ENCODE assay signal across 21 mouse cellular contexts in genomic region chr15:3295986-3296385, GRCm38 (mm10). TPM values are rescaled to one million over a fixed set of nuclear protein-coding genes. Genes with fewer than 3 reads are reported as not detected.
DNase-seq lines count a peak whose midpoint lies in the region; ATAC-seq and TF ChIP-seq lines count a peak whose summit lies in the region.
"Had no signal": no experiment of that assay in that cellular context is flagged by ENCODE, and none has a peak within 500 bp of the region (broad histone marks: within the 10 kb centered on the region; RNA-seq: fewer than 3 reads in every experiment).

No protein-coding gene starts in this region.

- H3K36me3 ChIP-seq in forebrain, postnatal 0 days (ENCODE audit: insufficient read depth), result no peaks in the 10 kb centered on the region
- H3K36me3 ChIP-seq in forebrain, embryonic 13.5 days (ENCODE audit: poor library complexity, severe bottlenecking), result no peaks in the 10 kb centered on the region
- H3K36me3 ChIP-seq: heart, embryonic 13.5 days; intestine, embryonic 15.5 days; liver, embryonic 15.5 days; neural tube, embryonic 13.5 days; stomach, embryonic 15.5 days had no signal

- H3K27me3 ChIP-seq in forebrain, postnatal 0 days (ENCODE audit: insufficient read depth, low read length), result no peaks in the 10 kb centered on the region
- no peaks in the 10 kb centered on the region for H3K27me3 ChIP-seq in forebrain, embryonic 13.5 days
- H3K27me3 ChIP-seq: heart, embryonic 13.5 days; intestine, embryonic 15.5 days; liver, embryonic 15.5 days; neural tube, embryonic 13.5 days; stomach, embryonic 15.5 days had no signal

- no peaks in the 10 kb centered on the region for H3K9me3 ChIP-seq in forebrain, postnatal 0 days (ENCODE audit: low read length)
- no peaks in the 10 kb centered on the region for H3K9me3 ChIP-seq in forebrain, embryonic 13.5 days (replicated peaks)
- H3K9me3 ChIP-seq: heart, embryonic 13.5 days; intestine, embryonic 15.5 days; liver, embryonic 15.5 days; neural tube, embryonic 13.5 days; stomach, embryonic 15.5 days had no signal

- H3K9ac ChIP-seq in forebrain, postnatal 0 days, result no peak overlapping the region
- no peak overlapping the region for H3K9ac ChIP-seq in forebrain, embryonic 13.5 days
- H3K9ac ChIP-seq: heart, embryonic 13.5 days; intestine, embryonic 15.5 days; liver, embryonic 15.5 days; neural tube, embryonic 13.5 days; stomach, embryonic 15.5 days had no signal

- no peak overlapping the region for H3K4me2 ChIP-seq in forebrain, postnatal 0 days (ENCODE audit: low read depth)
- H3K4me2 ChIP-seq in forebrain, embryonic 13.5 days, result no peak overlapping the region
- H3K4me2 ChIP-seq: heart, embryonic 13.5 days; intestine, embryonic 15.5 days; liver, embryonic 15.5 days; neural tube, embryonic 13.5 days; stomach, embryonic 15.5 days had no signal

- no peaks in the 10 kb centered on the region for H3K4me1 ChIP-seq in forebrain, postnatal 0 days (ENCODE audit: insufficient read depth)
- no peaks in the 10 kb centered on the region for H3K4me1 ChIP-seq in forebrain, embryonic 13.5 days
- H3K4me1 ChIP-seq: heart, embryonic 13.5 days; intestine, embryonic 15.5 days; liver, embryonic 15.5 days; neural tube, embryonic 13.5 days; stomach, embryonic 15.5 days had no signal

- H3K4me3 ChIP-seq in forebrain, postnatal 0 days (ENCODE audit: low read depth, low read length), result no peak overlapping the region
- H3K4me3 ChIP-seq in forebrain, embryonic 13.5 days, result no peak overlapping the region
- H3K4me3 ChIP-seq: heart, embryonic 13.5 days; intestine, embryonic 15.5 days; liver, embryonic 15.5 days; neural tube, embryonic 13.5 days; stomach, embryonic 15.5 days had no signal

- 76% methylated on average over 1 of the region's 1 CpGs for WGBS in forebrain, postnatal 0 days
- 81% methylated on average over 1 of the region's 1 CpGs for WGBS in forebrain, embryonic 13.5 days

- no peak; the same call in 1 of the 2 replicates for ATAC-seq in forebrain, postnatal 0 days
- no peak for ATAC-seq in forebrain, embryonic 13.5 days
- ATAC-seq: intestine, embryonic 15.5 days had no signal

- peak; percentile 51 for DNase-seq in forebrain, postnatal 0 days
- peak; percentile 35 for DNase-seq in layer of hippocampus, adult 9-10 months (ENCODE audit: low spot score)
- no peak for DNase-seq in layer of hippocampus, postnatal 36 days
- DNase-seq in retina, embryonic 14.5 days (ENCODE audit: low spot score), result peak; percentile 8
- no peak for DNase-seq in retina, postnatal 1 day
- DNase-seq in thymus, postnatal 4 days, result no peak
- DNase-seq: adrenal gland, adult 8-10 months; cerebellum, adult 9-10 months; gastrocnemius, postnatal 36 days; kidney, postnatal 14 days; spleen, adult 18-20 months; thymus, postnatal 25 days had no signal

- TF ChIP-seq CTCF in forebrain, postnatal 0 days (IDR thresholded peaks at IDR 0.05; ENCODE audit: low read depth), result peak; percentile 51

- H3K27ac ChIP-seq in forebrain, postnatal 0 days (ENCODE audit: low read depth, low read length), result no peak overlapping the region
- H3K27ac ChIP-seq in forebrain, embryonic 13.5 days, result no peak overlapping the region
- H3K27ac ChIP-seq: heart, embryonic 13.5 days; intestine, embryonic 15.5 days; liver, embryonic 15.5 days; macrophage; neural tube, embryonic 13.5 days; stomach, embryonic 15.5 days had no signal

RNA-seq across cellular contexts. Expression of gene Ccdc152, which starts 7.3 kb away (rescaled TPM):
- not detected in 2 replicates for total RNA-seq in forebrain, postnatal 0 days (2014; rRNA removed)
- polyA plus RNA-seq in forebrain, postnatal 0 days (2015; fragmentation: Nextera tagmentation; extraction: Ambion mirVana), result 0.29 and 0.36 TPM in 2 replicates
- polyA plus RNA-seq in forebrain, embryonic 13.5 days (2015; fragmentation: Nextera tagmentation; extraction: Ambion mirVana), result not detected in 2 replicates
- total RNA-seq in layer of hippocampus, postnatal 36 days (2021), result not detected
- total RNA-seq: adrenal gland, adult 8-10 months; gastrocnemius, postnatal 36 days; layer of hippocampus, postnatal 25 days had no signal
- polyA plus RNA-seq: C2C12; neural tube, embryonic 13.5 days had no signal

RNA-seq across cellular contexts. Expression of gene Selenop, which starts 27.6 kb away (rescaled TPM):
- total RNA-seq in forebrain, postnatal 0 days (2014; rRNA removed), result 207 and 212 TPM in 2 replicates
- polyA plus RNA-seq in forebrain, postnatal 0 days (2015; fragmentation: Nextera tagmentation; extraction: Ambion mirVana), result 171 and 182 TPM in 2 replicates
- 39.7 and 46.8 TPM in 2 replicates for polyA plus RNA-seq in forebrain, embryonic 13.5 days (2015; fragmentation: Nextera tagmentation; extraction: Ambion mirVana)
- total RNA-seq in layer of hippocampus, postnatal 36 days (2021), result 100 to 1,000 TPM; 304 to 338 TPM

Comparison
In these comparisons a context has a peak if more than half of its experiments do, and no peak if none do; other contexts are left out.
1. DNase-seq: peak in forebrain, postnatal 0 days (single experiment), layer of hippocampus, adult 9-10 months (single experiment) and retina, embryonic 14.5 days (single experiment); none in layer of hippocampus, postnatal 36 days (0 of 2), retina, postnatal 1 day (single experiment) and thymus, postnatal 4 days (single experiment).